ENCODE assay signal across 9 mouse cellular contexts in the genomic region with DNA sequence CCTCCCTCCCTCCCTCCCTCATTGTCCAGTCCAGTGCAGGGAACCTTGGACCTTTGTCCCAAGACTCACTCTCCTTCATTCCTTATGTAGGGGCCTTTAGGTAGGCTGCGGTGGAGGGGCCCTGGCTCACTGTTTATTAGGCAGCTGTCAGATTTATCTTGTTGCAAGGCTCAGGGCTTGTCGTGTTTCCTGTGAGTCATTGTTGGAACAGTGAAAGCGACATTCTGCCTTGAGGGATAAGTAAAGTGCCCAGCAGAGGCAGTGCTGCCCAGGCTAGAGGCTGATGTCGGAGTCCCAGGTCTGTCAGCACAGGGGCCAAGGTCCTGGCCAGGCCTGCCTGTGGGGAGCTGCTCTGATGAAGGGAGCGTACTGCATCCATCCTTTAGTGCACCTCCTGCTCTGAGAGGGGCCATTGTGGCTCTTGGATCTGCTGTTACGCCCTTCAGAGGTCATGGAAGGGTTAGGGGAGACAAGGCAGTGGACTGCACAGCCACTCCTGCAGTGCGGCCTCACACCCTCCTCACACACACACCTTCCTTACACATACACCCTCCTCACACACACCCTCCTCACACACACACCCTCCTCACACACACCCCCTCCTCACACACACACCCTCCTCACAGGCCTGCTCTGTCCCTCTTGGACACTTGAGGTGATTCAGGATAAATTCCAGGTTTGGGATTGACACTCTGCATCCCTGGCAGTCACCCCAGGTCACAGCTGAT. TPM values are rescaled to one million over a fixed set of nuclear protein-coding genes. Genes with fewer than 3 reads are reported as not detected.
DNase-seq lines count a peak whose midpoint lies in the region; TF ChIP-seq lines count a peak whose summit lies in the region.
"Had no signal": no experiment of that assay in that cellular context is flagged by ENCODE, and none has a peak within 500 bp of the region (broad histone marks: within the 10 kb centered on the region; RNA-seq: fewer than 3 reads in every experiment).

No protein-coding gene starts in this region.

- no peak overlapping the region for H3K4me3 ChIP-seq in left cerebral cortex, adult 2 months
- no peak overlapping the region for H3K4me3 ChIP-seq in cortical plate, adult 2 months (ENCODE audit: insufficient read depth, low read length)
- H3K4me3 ChIP-seq: limb, embryonic 12.5 days had no signal

- intact Hi-C loops in left cerebral cortex, adult 2 months (cut with DNase I) = no loop called here
- intact Hi-C loops in left cerebral cortex, postnatal 10 days (cut with DNase I) = no loop called here

- no peak overlapping the region for H3K27ac ChIP-seq in left cerebral cortex, adult 2 months
- H3K27ac ChIP-seq in cortical plate, adult 2 months (ENCODE audit: insufficient read depth, low read length) = peak overlapping the region; percentile 7; the same call in 1 of the 2 replicates
- H3K27ac ChIP-seq: limb, embryonic 12.5 days had no signal

- peak; percentile 17 for TF ChIP-seq CTCF in left cerebral cortex, adult 2 months (IDR thresholded peaks at IDR 0.05)
- TF ChIP-seq CTCF in cortical plate, adult 2 months (IDR thresholded peaks at IDR 0.05; ENCODE audit: extremely low read depth, insufficient read depth, low read length) = 0 out of 2 replicates have a peak, but pooled peaks have one; percentile 5

- TF ChIP-seq POLR2A in cortical plate, adult 2 months (IDR thresholded peaks at IDR 0.05; ENCODE audit: extremely low read depth, insufficient read depth, low read length) = no peak

- DNase-seq in left cerebral cortex, adult 2 months (ENCODE audit: extremely low spot score in 1 of 2, low spot score in 2 of 2) = no peak
- DNase-seq in left cerebral cortex, postnatal 10 days (ENCODE audit: extremely low spot score in 1 of 2, low spot score in 2 of 2) = no peak
- DNase-seq in Muller cell, postnatal 12 days (ENCODE audit: inconsistent ontology term) = peak; percentile 66
- peak; percentile 32 to 67 for DNase-seq in kidney, postnatal 25 days
- no peak for DNase-seq in urinary bladder, postnatal 14 days (ENCODE audit: low spot score)
- DNase-seq in thymus, postnatal 10 days (ENCODE audit: low spot score in 2 of 2) = no peak
- no peak for DNase-seq in urinary bladder, postnatal 25 days (ENCODE audit: low spot score)

- peaks cover 9% of the 10 kb centered on the region for H3K4me1 ChIP-seq in cortical plate, adult 2 months (ENCODE audit: control insufficient read depth, insufficient read depth, low read length)

RNA-seq across cellular contexts. Expression of a gene that starts 39.3 kb away (rescaled TPM):
- total RNA-seq in left cerebral cortex, adult 2 months (2021) = 100 to 1,000 TPM; 198 to 229 TPM
- total RNA-seq in left cerebral cortex, postnatal 10 days (2021) = 100 to 1,000 TPM; 144 to 145 TPM
- 190 and 191 TPM in 2 replicates for polyA plus RNA-seq in cortical plate, adult 2 months (2012; rRNA removed)

RNA-seq across cellular contexts. Expression of a gene that starts 45.2 kb away (rescaled TPM):
- total RNA-seq in left cerebral cortex, adult 2 months (2021) = 10 to 100 TPM; 77.4 to 77.8 TPM
- total RNA-seq in left cerebral cortex, postnatal 10 days (2021) = 10 to 100 TPM; 65.0 to 69.0 TPM
- 34.6 and 36.9 TPM in 2 replicates for polyA plus RNA-seq in cortical plate, adult 2 months (2012; rRNA removed)

Comparison
In these comparisons a context has a peak if more than half of its experiments do, and no peak if none do; other contexts are left out.
1. DNase-seq: peak in Muller cell, postnatal 12 days (single experiment) and kidney, postnatal 25 days (2 of 2); none in left cerebral cortex, adult 2 months (0 of 2), left cerebral cortex, postnatal 10 days (0 of 2), urinary bladder, postnatal 14 days (single experiment), thymus, postnatal 10 days (0 of 2) and urinary bladder, postnatal 25 days (single experiment).